Mouse (Mus musculus) limb, embryonic 12.5 days (tissue): ENCODE data around the gene Rpl28. TPM values are rescaled to one million over a fixed set of nuclear protein-coding genes. Genes with fewer than 3 reads are reported as not detected.
"Not testable (repeated sequence)": the region's sequence is repeated elsewhere in the genome, so short reads cannot be mapped to it uniquely, and the experiment has no call there.

Experiments used
- ATAC-seq: fragments of 200-750 bp; cut with Nextera tagmentation; 2 replicates; pipeline ENCODE4 v1.8.0; 2017; ENCODE audit warnings: low read depth, moderate TSS enrichment; ENCODE audit not compliant: insufficient number of reproducible peaks, insufficient read depth, low FRiP score, low TSS enrichment
- H3K27ac ChIP-seq: fragments of 300-500 bp; sonication (generic); 2 replicates; pipeline ENCODE4 v1.5.1; 2016; ENCODE audit warnings: mild to moderate bottlenecking, moderate library complexity
- H3K27me3 ChIP-seq: fragments of 300-500 bp; sonication (generic); 2 replicates; pipeline ENCODE4 v1.6.1; 2016; ENCODE audit warnings: mild to moderate bottlenecking, moderate library complexity
- H3K36me3 ChIP-seq: fragments of 300-500 bp; sonication (generic); 2 replicates; pipeline ENCODE4 v1.6.1; 2016; ENCODE audit warnings: mild to moderate bottlenecking, moderate library complexity
- H3K4me1 ChIP-seq: fragments of 300-500 bp; sonication (generic); replicated peaks from 2 replicates; pipeline ENCODE4 v1.6.1; 2016
- H3K4me2 ChIP-seq: fragments of 300-500 bp; sonication (generic); 2 replicates; pipeline ENCODE4 v1.6.1; 2016; ENCODE audit warnings: mild to moderate bottlenecking, moderate library complexity
- H3K4me3 ChIP-seq: fragments of 300-500 bp; sonication (generic); replicated peaks from 2 replicates; pipeline ENCODE4 v1.5.1; 2016; ENCODE audit warnings: mild to moderate bottlenecking
- H3K9ac ChIP-seq: fragments of 300-500 bp; sonication (generic); replicated peaks from 2 replicates; pipeline ENCODE4 v1.6.1; 2016; ENCODE audit warnings: mild to moderate bottlenecking, moderate library complexity
- H3K9me3 ChIP-seq: fragments of 300-500 bp; sonication (generic); 2 replicates; pipeline ENCODE4 v1.6.1; 2016; ENCODE audit warnings: mild to moderate bottlenecking, moderate library complexity
- WGBS: fragments of 180-500 bp; shearing (Covaris S2); methylation state at CpG from one replicate; pipeline ENCODE4 v1.1.7; 2016; 5-methylcytosine and 5-hydroxymethylcytosine counted together
- polyA plus RNA-seq: library from polyadenylated mRNA; unstranded; fragments of >200 nt; fragmentation: Nextera tagmentation; extraction: Ambion mirVana; gene quantifications from 2 replicates; pipeline ENCODE4 v1.2.1, GENCODE M21; 2016

Gene Rpl28
- polyA plus RNA-seq, 1 experiment from 2014 or later = 396 TPM

DNA sequence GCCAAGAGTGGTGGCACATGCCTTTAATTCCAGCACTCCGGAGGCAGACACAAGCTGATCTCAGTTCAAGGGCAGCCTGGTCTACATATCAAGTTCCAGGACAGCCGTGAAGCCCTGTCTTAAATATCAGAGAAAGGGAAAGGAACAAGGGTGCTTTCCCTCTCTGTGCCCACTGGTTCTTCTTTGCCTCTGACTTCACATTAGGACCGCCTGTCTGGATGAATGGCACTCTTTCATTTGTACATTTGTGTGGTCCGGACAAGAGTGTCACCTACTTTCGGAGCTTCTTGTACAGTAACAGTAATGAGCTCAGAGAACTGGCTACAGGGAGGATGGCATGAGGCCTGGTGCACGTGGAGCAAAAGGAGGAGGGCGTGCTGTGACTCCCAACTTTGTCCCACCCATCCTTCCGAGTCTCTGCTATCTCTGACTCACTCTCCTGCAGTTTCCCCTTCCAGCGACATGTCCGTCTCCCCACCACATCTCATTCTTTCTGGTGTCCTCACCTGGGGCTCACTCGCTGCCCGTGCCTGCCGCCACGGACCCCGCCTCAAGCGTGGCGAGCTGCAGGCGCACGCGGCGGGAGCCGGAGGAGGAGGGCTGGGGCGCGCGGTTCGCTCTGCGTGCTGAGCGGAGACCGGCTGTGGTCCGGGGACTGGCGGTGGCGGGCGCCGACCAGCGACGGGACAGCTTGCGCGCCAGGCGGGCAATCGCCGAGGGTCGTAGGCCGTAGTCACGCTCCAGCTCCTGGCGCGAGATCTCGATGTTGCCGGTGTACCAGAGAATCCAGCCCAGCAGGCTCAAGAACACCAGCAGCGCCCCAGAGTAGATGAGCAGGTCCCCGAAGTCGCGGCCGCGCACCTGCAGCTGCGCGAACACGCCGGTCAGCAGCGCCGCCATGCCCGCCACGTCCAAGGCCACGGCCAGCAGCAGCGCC is 3.9 kb upstream of the Rpl28 start:
- Histone ChIP-seq H3K27ac (peak overlapping the region; percentile 35; the same call in 1 of the 2 replicates), H3K36me3 (peaks cover 2% of the 10 kb centered on the region), H3K4me1 (peaks cover 5% of the 10 kb centered on the region), H3K4me2 (peak overlapping the region; percentile 86), H3K9ac (peak overlapping the region; percentile 84), H3K9me3 (no peaks in the 10 kb centered on the region), H3K4me3 (peak overlapping the region; percentile 57), H3K27me3 (peaks cover 20% of the 10 kb centered on the region)
- WGBS = 3% methylated on average over 64 of the region's 64 CpGs
- no peak for ATAC-seq

DNA sequence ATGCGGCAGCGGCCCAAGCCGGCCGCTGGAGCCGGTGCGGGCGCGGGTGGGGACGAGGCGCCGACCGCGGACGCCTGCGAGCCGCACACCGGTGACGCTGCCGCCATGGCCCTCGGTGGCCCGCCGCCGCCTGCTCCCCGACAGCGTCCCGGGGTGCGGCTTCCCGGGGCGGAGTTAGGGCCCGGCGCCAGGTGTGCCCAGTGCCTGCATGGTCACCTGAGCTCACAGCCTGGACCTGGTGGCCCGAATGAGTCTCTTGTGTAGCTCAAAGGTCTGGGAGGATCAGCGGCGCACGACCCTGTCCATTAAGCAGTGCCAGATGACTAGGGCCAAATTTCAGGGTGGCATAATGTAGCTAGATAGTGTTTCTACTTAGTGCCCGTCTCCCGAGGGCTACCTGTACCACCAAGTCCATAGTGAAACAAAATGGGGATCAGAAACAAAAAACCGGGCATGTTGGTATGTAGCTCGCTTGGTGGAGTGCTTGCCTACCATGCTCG is 3.2 kb upstream of the Rpl28 start, which contains the start of gene Tmem238:
TSS of gene Tmem238 (minus strand) at position 221 of the 500 bp plus-strand sequence.
- Histone ChIP-seq H3K4me2 (peak within 1 kb of the TSS; percentile 86), H3K4me3 (peak within 1 kb of the TSS; percentile 57), H3K36me3 (peaks cover 9% of the 10 kb centered on the region), H3K4me1 (peaks cover 12% of the 10 kb centered on the region), H3K9ac (peak within 1 kb of the TSS; percentile 84), H3K9me3 (no peaks in the 10 kb centered on the region), H3K27me3 (peaks cover 20% of the 10 kb centered on the region), H3K27ac (peak within 1 kb of the TSS; percentile 35; the same call in 1 of the 2 replicates)
- no peak for ATAC-seq
- WGBS = 9% methylated on average over 35 of the region's 40 CpGs

DNA sequence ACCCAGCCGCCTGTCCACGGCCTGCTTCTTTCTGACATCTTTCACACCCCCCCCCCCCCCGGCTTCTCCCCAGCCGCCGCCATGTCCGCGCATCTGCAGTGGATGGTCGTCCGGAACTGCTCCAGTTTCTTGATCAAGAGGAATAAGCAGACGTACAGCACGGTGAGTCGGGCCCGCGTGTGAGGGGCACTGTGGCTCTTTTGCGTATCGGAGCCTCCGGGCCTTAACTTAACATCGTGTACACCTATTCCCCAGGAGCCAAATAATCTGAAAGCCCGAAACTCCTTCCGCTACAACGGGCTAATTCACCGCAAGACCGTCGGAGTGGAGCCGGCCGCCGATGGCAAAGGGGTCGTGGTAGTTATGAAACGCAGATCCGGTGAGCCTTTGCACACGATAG is 574 bp downstream of the Rpl28 start:
- H3K27me3 ChIP-seq = peaks cover 16% of the 10 kb centered on the region
- H3K27ac ChIP-seq = peak overlapping the region; percentile 93
- ATAC-seq, H3K9me3 ChIP-seq: not testable (repeated sequence)
- peaks cover 43% of the 10 kb centered on the region for H3K36me3 ChIP-seq
- peaks cover 13% of the 10 kb centered on the region for H3K4me1 ChIP-seq
- peak overlapping the region; percentile 91 for H3K4me2 ChIP-seq
- WGBS = under 1% methylated on average over 31 of the region's 31 CpGs
- peak overlapping the region; percentile 91 for H3K9ac ChIP-seq
- H3K4me3 ChIP-seq = peak overlapping the region; percentile 77

DNA sequence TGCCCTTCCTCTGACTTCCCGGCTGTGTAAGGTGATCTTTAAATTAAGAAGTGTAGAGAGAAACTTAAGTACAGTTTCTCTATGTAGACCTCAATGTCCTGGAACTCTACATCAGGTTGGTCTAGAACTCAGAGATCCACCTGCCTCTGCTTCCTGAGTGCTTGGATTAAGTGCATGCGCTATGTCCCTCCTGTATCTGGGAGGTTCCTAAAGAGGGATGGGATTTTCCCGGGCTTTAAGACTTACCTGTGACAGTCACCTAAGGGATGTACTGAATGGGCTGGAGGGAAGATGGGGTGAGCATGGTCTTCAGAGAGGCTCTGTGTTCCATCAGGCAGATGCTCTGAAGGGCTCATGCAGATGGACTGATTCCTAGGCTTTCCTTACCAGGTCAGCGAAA is 1.0 kb downstream of the Rpl28 start:
- ATAC-seq = no peak
- Histone ChIP-seq H3K4me3 (peak overlapping the region; percentile 77), H3K9me3 (no peaks in the 10 kb centered on the region), H3K4me1 (peaks cover 12% of the 10 kb centered on the region), H3K36me3 (peaks cover 46% of the 10 kb centered on the region), H3K4me2 (peak overlapping the region; percentile 91), H3K27ac (peak overlapping the region; percentile 93; the same call in 1 of the 2 replicates), H3K27me3 (peaks cover 14% of the 10 kb centered on the region), H3K9ac (peak overlapping the region; percentile 91)
- WGBS = 46% methylated on average over 4 of the region's 4 CpGs

DNA sequence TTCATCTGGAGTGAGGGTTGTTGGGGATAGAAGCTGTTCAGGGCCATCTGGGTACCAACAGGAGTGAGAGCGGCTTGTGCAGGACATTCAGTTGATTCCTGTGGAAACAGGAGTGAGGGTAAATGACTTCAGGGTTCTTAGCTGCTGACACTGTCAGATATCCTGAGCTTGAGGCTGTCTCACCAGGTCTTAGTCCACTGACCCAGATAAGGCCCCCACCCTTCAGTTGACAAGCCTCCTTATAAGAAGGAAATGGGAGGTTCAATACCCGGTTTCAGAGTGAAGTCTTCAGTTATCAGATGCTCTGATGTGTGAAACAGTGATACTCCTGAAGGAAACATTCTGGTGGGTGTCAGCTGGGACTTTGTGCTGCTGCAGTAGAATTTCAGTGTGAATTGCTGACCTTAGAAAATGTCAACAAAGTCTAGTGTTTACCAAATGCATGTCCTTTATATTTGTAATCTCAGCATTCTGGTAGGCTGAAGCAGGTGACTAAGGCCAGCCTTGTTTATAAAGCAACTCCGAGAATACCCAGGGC is 2.0 kb downstream of the Rpl28 start:
- Histone ChIP-seq H3K4me3 (0 out of 2 replicates have a peak overlapping the region, but pooled peaks have one; percentile 77), H3K9ac (no peak overlapping the region), H3K9me3 (no peaks in the 10 kb centered on the region), H3K27me3 (peaks cover 5% of the 10 kb centered on the region), H3K27ac (no peak overlapping the region), H3K4me1 (peaks cover 12% of the 10 kb centered on the region), H3K36me3 (peaks cover 46% of the 10 kb centered on the region), H3K4me2 (no peak overlapping the region)
- 90% methylated on average over 3 of the region's 3 CpGs for WGBS
- ATAC-seq = no peak

DNA sequence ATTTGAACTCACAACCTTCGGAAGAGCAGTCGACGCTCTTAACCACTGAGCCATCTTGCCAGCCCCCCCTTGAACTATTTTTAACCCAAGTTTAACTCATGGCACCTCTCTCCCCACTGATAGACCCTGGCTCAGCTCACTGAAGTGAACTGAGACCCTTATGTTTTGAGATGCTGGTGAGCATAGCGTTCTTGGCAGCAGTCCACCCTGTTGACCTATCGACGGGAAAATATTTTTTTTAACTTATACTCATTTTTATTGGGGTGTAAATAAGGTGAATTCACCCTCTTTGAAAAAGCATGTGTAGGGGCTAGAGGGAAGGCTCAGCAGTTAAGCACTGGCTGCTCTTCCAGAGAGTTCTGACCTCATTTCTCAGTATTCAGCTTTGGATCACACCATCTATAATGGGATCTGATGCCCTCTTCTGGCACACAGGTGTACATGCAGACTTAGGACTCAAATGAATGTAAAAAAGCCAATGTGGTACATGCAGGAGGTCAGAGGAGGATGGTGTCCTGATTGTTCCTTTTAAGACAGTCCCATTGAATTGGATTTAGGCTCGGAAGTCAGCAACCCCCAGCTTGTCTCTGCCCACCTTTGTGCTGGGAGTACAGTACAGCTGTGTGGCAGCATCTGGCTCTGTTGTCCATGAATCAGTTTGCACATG is 3.2 kb downstream of the Rpl28 start:
- H3K36me3 ChIP-seq = peaks cover 46% of the 10 kb centered on the region
- ATAC-seq = no peak
- no peak overlapping the region for H3K27ac ChIP-seq
- H3K4me3 ChIP-seq = no peak overlapping the region
- no peak overlapping the region for H3K9ac ChIP-seq
- no peaks in the 10 kb centered on the region for H3K27me3 ChIP-seq
- peaks cover 12% of the 10 kb centered on the region for H3K4me1 ChIP-seq
- 77% methylated on average over 7 of the region's 7 CpGs for WGBS
- H3K9me3 ChIP-seq = no peaks in the 10 kb centered on the region
- H3K4me2 ChIP-seq = no peak overlapping the region

DNA sequence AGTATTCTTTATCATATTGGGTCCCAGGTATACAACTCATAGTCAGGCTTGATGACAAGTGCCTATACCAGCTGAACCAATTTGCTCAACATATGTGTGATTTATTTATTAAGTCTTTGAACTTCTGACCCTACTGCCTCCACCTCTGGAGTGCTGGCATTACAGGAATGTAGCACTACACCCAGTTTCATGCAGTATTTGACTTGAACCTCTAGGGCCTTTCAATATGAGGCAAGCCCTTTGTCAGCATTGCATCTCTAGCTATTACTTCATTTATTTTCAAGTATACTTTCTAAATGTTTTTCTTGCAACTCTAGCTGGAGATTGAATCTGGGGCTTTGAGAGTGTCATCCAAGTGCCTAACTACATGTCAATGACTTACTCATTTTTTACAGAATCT is 9.6 kb downstream of the Rpl28 start:
- H3K9ac ChIP-seq = no peak overlapping the region
- ATAC-seq = no peak
- H3K27me3 ChIP-seq = no peaks in the 10 kb centered on the region
- peaks cover 48% of the 10 kb centered on the region for H3K36me3 ChIP-seq
- no peaks in the 10 kb centered on the region for H3K9me3 ChIP-seq
- H3K27ac ChIP-seq = no peak overlapping the region
- no peak overlapping the region for H3K4me3 ChIP-seq
- no peak overlapping the region for H3K4me2 ChIP-seq
- H3K4me1 ChIP-seq = no peaks in the 10 kb centered on the region

DNA sequence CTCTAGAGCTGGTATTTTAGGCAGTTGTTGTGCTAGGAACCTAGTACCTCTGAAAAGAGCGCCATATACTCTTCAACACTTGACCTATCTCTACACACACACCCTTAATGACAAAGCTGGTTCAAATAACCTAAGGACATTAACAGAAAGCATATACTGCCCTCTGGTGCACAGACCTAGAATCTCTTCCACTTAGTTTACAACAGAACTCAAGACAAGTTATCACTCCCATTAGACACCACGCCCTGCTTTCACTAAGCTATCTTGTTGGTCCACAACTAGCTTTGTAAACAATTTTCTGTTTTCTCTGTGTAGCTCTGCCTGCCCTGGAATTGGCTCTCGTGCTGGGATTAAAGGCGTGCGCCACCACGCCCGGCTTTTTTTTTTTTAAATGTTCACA is 14.0 kb downstream of the Rpl28 start:
- H3K36me3 ChIP-seq = peaks cover 68% of the 10 kb centered on the region
- WGBS = 91% methylated on average over 7 of the region's 7 CpGs
- H3K27me3 ChIP-seq = no peaks in the 10 kb centered on the region
- ATAC-seq = no peak
- no peak overlapping the region for H3K9ac ChIP-seq
- H3K27ac ChIP-seq = no peak overlapping the region
- H3K9me3 ChIP-seq = no peaks in the 10 kb centered on the region
- no peak overlapping the region for H3K4me2 ChIP-seq
- no peak overlapping the region for H3K4me3 ChIP-seq
- H3K4me1 ChIP-seq = peaks cover 22% of the 10 kb centered on the region

DNA sequence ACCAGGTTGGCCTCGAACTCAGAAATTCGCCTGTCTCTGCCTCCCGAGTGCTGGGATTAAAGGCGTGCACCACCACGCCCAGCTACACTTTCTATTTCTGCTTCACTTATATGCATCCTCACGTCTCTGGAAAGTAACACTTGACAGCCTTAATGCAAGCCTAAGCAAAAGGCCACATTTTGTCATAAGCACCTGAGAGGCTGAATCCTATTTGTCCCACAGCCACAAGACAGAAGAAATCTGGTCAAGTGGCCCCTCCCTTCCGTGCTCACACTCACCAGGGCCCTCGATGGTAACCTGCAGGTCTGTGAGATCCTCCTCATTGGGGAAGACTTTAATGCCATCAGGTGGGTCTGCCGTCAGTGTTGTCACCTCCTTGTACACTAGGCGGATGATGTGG is 18.5 kb downstream of the Rpl28 start:
- Histone ChIP-seq H3K4me1 (peaks cover 22% of the 10 kb centered on the region), H3K9ac (peak overlapping the region; percentile 99), H3K4me3 (peak overlapping the region; percentile 99), H3K4me2 (peak overlapping the region; percentile 86), H3K36me3 (peaks cover 47% of the 10 kb centered on the region)
- WGBS = 46% methylated on average over 10 of the region's 10 CpGs
- H3K27ac ChIP-seq, ATAC-seq, H3K27me3 ChIP-seq, H3K9me3 ChIP-seq: not testable (repeated sequence)

DNA sequence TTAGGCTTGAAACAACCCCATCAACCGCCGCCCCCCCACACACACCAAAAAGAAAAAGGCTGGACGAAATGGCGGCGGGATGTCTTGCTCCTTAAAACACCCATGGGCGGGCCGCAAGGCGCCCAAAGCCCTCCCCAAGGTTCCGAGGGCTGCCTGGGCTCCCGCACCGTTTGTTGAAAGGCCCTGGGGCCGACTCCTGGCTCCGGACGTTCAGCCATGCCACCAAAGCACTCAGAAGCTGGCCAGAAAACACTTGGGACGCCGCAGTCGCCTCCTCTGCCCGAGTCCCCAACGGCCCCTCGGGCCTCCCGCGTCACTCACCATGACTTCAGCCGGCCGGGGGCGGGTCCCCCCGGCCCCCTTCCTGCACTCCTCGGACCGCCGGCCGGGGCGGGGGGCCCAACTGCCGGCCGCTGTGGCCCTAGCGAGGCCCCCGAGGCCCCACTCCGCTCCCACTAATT is 19.2 kb downstream of the Rpl28 start:
- ATAC-seq = no peak
- peak overlapping the region; percentile 99 for H3K9ac ChIP-seq
- H3K27ac ChIP-seq = peak overlapping the region; percentile 95

More for the DNA sequence above, 19.2 kb downstream of the Rpl28 start:
- Histone ChIP-seq H3K36me3 (peaks cover 40% of the 10 kb centered on the region), H3K27me3 (no peaks in the 10 kb centered on the region), H3K9me3 (no peaks in the 10 kb centered on the region), H3K4me3 (peak overlapping the region; percentile 99), H3K4me1 (peaks cover 22% of the 10 kb centered on the region), H3K4me2 (peak overlapping the region; percentile 86)
- 1% methylated on average over 33 of the region's 36 CpGs for WGBS
